Mouse (Mus musculus): ENCODE measurements around the gene Gm10447. TPM values are rescaled to one million over a fixed set of nuclear protein-coding genes. Genes with fewer than 3 reads are reported as not detected.

Gene Gm10447
- polyA plus RNA-seq, 1 experiment from 2014 or later = not detected

- no peak overlapping the region for H3K9ac ChIP-seq
- H3K4me1 ChIP-seq = peaks cover 2% of the 10 kb centered on the region; the same call in 1 of the 2 replicates
- H3K9me3 ChIP-seq = no peaks in the 10 kb centered on the region
- ATAC-seq (ENCODE audit: borderline replicate concordance, extremely low read depth, low FRiP score, low TSS enrichment) = no peak
- no peak overlapping the region for H3K4me3 ChIP-seq
- WGBS = 50% methylated on average over 2 of the region's 2 CpGs
- no peak overlapping the region for H3K4me2 ChIP-seq
- no peak overlapping the region for H3K27ac ChIP-seq
- H3K27me3 ChIP-seq = no peaks in the 10 kb centered on the region
- no peaks in the 10 kb centered on the region for H3K36me3 ChIP-seq
Observed at GRCm38 (mm10) chr11:53451361-53451760, 5.5 kb downstream of the Gm10447 start.

GRCm38 (mm10) chr11:53450070-53450705, 6.7 kb downstream of the Gm10447 start:
- H3K9me3 ChIP-seq = no peaks in the 10 kb centered on the region
- no peaks in the 10 kb centered on the region for H3K36me3 ChIP-seq
- H3K9ac ChIP-seq = no peak overlapping the region
- no peak overlapping the region for H3K4me3 ChIP-seq
- H3K27ac ChIP-seq = no peak overlapping the region
- H3K4me1 ChIP-seq = no peaks in the 10 kb centered on the region
- 19% methylated on average over 15 of the region's 15 CpGs for WGBS
- no peak overlapping the region for H3K4me2 ChIP-seq
- H3K27me3 ChIP-seq = no peaks in the 10 kb centered on the region
- no peak for ATAC-seq (ENCODE audit: borderline replicate concordance, extremely low read depth, low FRiP score, low TSS enrichment)

GRCm38 (mm10) chr11:53448529-53448928, 8.4 kb downstream of the Gm10447 start:
- Histone ChIP-seq H3K4me3 (no peak overlapping the region), H3K9ac (no peak overlapping the region), H3K4me1 (no peaks in the 10 kb centered on the region), H3K9me3 (no peaks in the 10 kb centered on the region), H3K36me3 (no peaks in the 10 kb centered on the region), H3K27me3 (no peaks in the 10 kb centered on the region), H3K4me2 (no peak overlapping the region), H3K27ac (no peak overlapping the region)
- ATAC-seq (ENCODE audit: borderline replicate concordance, extremely low read depth, low FRiP score, low TSS enrichment) = no peak
- WGBS = 69% methylated on average over 1 of the region's 1 CpGs

- no peaks in the 10 kb centered on the region for H3K27me3 ChIP-seq
- H3K9me3 ChIP-seq = no peaks in the 10 kb centered on the region
- 76% methylated on average over 8 of the region's 8 CpGs for WGBS
- no peak overlapping the region for H3K4me2 ChIP-seq
- H3K27ac ChIP-seq = no peak overlapping the region
- no peaks in the 10 kb centered on the region for H3K36me3 ChIP-seq
- no peak overlapping the region for H3K9ac ChIP-seq
- ATAC-seq (ENCODE audit: borderline replicate concordance, extremely low read depth, low FRiP score, low TSS enrichment) = no peak
- H3K4me3 ChIP-seq = no peak overlapping the region
- no peaks in the 10 kb centered on the region for H3K4me1 ChIP-seq
Observed at GRCm38 (mm10) chr11:53447996-53448395, 8.9 kb downstream of the Gm10447 start.

- H3K4me1 ChIP-seq = no peaks in the 10 kb centered on the region
- no peaks in the 10 kb centered on the region for H3K9me3 ChIP-seq
- H3K27me3 ChIP-seq = no peaks in the 10 kb centered on the region
- no peak overlapping the region for H3K27ac ChIP-seq
- no peak overlapping the region for H3K9ac ChIP-seq
- no peak for ATAC-seq (ENCODE audit: borderline replicate concordance, extremely low read depth, low FRiP score, low TSS enrichment)
- no peaks in the 10 kb centered on the region for H3K36me3 ChIP-seq
- H3K4me2 ChIP-seq = no peak overlapping the region
- WGBS = 62% methylated on average over 13 of the region's 13 CpGs
- no peak overlapping the region for H3K4me3 ChIP-seq
Observed at GRCm38 (mm10) chr11:53446183-53446582, 10.7 kb downstream of the Gm10447 start.

GRCm38 (mm10) chr11:53445562-53445961, 11.3 kb downstream of the Gm10447 start:
- WGBS = 43% methylated on average over 13 of the region's 13 CpGs
- no peak overlapping the region for H3K27ac ChIP-seq
- H3K27me3 ChIP-seq = no peaks in the 10 kb centered on the region
- no peaks in the 10 kb centered on the region for H3K9me3 ChIP-seq
- H3K4me1 ChIP-seq = no peaks in the 10 kb centered on the region
- no peak for ATAC-seq (ENCODE audit: borderline replicate concordance, extremely low read depth, low FRiP score, low TSS enrichment)
- no peak overlapping the region for H3K9ac ChIP-seq
- H3K4me3 ChIP-seq = no peak overlapping the region
- no peak overlapping the region for H3K4me2 ChIP-seq
- H3K36me3 ChIP-seq = no peaks in the 10 kb centered on the region

- 27% methylated on average over 6 of the region's 6 CpGs for WGBS
- no peaks in the 10 kb centered on the region for H3K9me3 ChIP-seq
- ATAC-seq (ENCODE audit: borderline replicate concordance, extremely low read depth, low FRiP score, low TSS enrichment) = no peak
- H3K4me1 ChIP-seq = no peaks in the 10 kb centered on the region
- H3K36me3 ChIP-seq = no peaks in the 10 kb centered on the region
- no peaks in the 10 kb centered on the region for H3K27me3 ChIP-seq
- no peak overlapping the region for H3K4me3 ChIP-seq
- no peak overlapping the region for H3K9ac ChIP-seq
- H3K27ac ChIP-seq = no peak overlapping the region
- no peak overlapping the region for H3K4me2 ChIP-seq
Observed at GRCm38 (mm10) chr11:53443861-53444260, 13.0 kb downstream of the Gm10447 start.

- ATAC-seq (ENCODE audit: borderline replicate concordance, extremely low read depth, low FRiP score, low TSS enrichment) = no peak
- H3K27me3 ChIP-seq = no peaks in the 10 kb centered on the region
- no peaks in the 10 kb centered on the region for H3K4me1 ChIP-seq
- H3K4me3 ChIP-seq = no peak overlapping the region
- H3K4me2 ChIP-seq = no peak overlapping the region
- H3K27ac ChIP-seq = no peak overlapping the region
- no peak overlapping the region for H3K9ac ChIP-seq
- H3K36me3 ChIP-seq = no peaks in the 10 kb centered on the region
- WGBS = 10% methylated on average over 12 of the region's 12 CpGs
- H3K9me3 ChIP-seq = no peaks in the 10 kb centered on the region
Observed at GRCm38 (mm10) chr11:53441921-53442320, 15.0 kb downstream of the Gm10447 start.

GRCm38 (mm10) chr11:53436338-53436737, 20.6 kb downstream of the Gm10447 start:
- Histone ChIP-seq H3K36me3 (no peaks in the 10 kb centered on the region), H3K9me3 (no peaks in the 10 kb centered on the region), H3K9ac (no peak overlapping the region), H3K4me3 (no peak overlapping the region), H3K4me1 (peaks cover 3% of the 10 kb centered on the region; the same call in 1 of the 2 replicates), H3K27ac (no peak overlapping the region), H3K27me3 (no peaks in the 10 kb centered on the region), H3K4me2 (no peak overlapping the region)
- 72% methylated on average over 6 of the region's 6 CpGs for WGBS
- ATAC-seq (ENCODE audit: borderline replicate concordance, extremely low read depth, low FRiP score, low TSS enrichment) = no peak

- ATAC-seq (ENCODE audit: borderline replicate concordance, extremely low read depth, low FRiP score, low TSS enrichment) = no peak
- 81% methylated on average over 8 of the region's 8 CpGs for WGBS
- Histone ChIP-seq H3K27ac (no peak overlapping the region), H3K4me2 (no peak overlapping the region), H3K9me3 (no peaks in the 10 kb centered on the region), H3K27me3 (no peaks in the 10 kb centered on the region), H3K4me3 (no peak overlapping the region), H3K36me3 (no peaks in the 10 kb centered on the region), H3K4me1 (peaks cover 3% of the 10 kb centered on the region; the same call in 1 of the 2 replicates), H3K9ac (no peak overlapping the region)
Observed at GRCm38 (mm10) chr11:53435504-53435903, 21.4 kb downstream of the Gm10447 start.

- Histone ChIP-seq H3K4me1 (peaks cover 13% of the 10 kb centered on the region), H3K27ac (no peak overlapping the region), H3K27me3 (no peaks in the 10 kb centered on the region), H3K9ac (no peak overlapping the region), H3K4me3 (no peak overlapping the region), H3K9me3 (no peaks in the 10 kb centered on the region), H3K36me3 (peaks cover 8% of the 10 kb centered on the region; the same call in 1 of the 2 replicates), H3K4me2 (no peak overlapping the region)
- ATAC-seq (ENCODE audit: borderline replicate concordance, extremely low read depth, low FRiP score, low TSS enrichment) = no peak
- WGBS = 48% methylated on average over 6 of the region's 6 CpGs
Observed at GRCm38 (mm10) chr11:53433057-53433456, 23.9 kb downstream of the Gm10447 start.

- peaks cover 14% of the 10 kb centered on the region; the same call in 1 of the 2 replicates for H3K36me3 ChIP-seq
- no peaks in the 10 kb centered on the region for H3K9me3 ChIP-seq
- peak; percentile 28 for ATAC-seq (ENCODE audit: borderline replicate concordance, extremely low read depth, low FRiP score, low TSS enrichment)
- H3K4me2 ChIP-seq = peak overlapping the region; percentile 83
- H3K27me3 ChIP-seq = no peaks in the 10 kb centered on the region
- peak overlapping the region; percentile 23 for H3K9ac ChIP-seq
- peak overlapping the region; percentile 37 for H3K27ac ChIP-seq
- 12% methylated on average over 9 of the region's 9 CpGs for WGBS
- peaks cover 13% of the 10 kb centered on the region for H3K4me1 ChIP-seq
- peak overlapping the region; percentile 80 for H3K4me3 ChIP-seq
Observed at GRCm38 (mm10) chr11:53431347-53432056, 25.4 kb downstream of the Gm10447 start.

Data from lung, embryonic 15.5 days (tissue).